Comparison of ENCODE assay signal across 7 mouse cellular contexts in genomic region chr16:16600461-16600860, GRCm38 (mm10). TPM values are rescaled to one million over a fixed set of nuclear protein-coding genes. Genes with fewer than 3 reads are reported as not detected.
DNase-seq lines count a peak whose midpoint lies in the region; ATAC-seq and TF ChIP-seq lines count a peak whose summit lies in the region.

Gene Fgd4 (minus strand): TSS chr16:16600549.

- H3K27me3 ChIP-seq in ES-Bruce4 (ENCODE audit: control insufficient read depth, insufficient read depth, low read length, poor library complexity, severe bottlenecking), result no peaks in the 10 kb centered on the region
- H3K27me3 ChIP-seq in hindbrain, postnatal 0 days (ENCODE audit: insufficient read depth, low read length), result no peaks in the 10 kb centered on the region
- peaks cover 31% of the 10 kb centered on the region for H3K27me3 ChIP-seq in liver, embryonic 13.5 days

- no peaks in the 10 kb centered on the region for H3K9me3 ChIP-seq in ES-Bruce4 (replicated peaks; ENCODE audit: control insufficient read depth, insufficient read depth, low read length, poor library complexity, severe bottlenecking)
- H3K9me3 ChIP-seq in hindbrain, postnatal 0 days (ENCODE audit: low read length), result no peaks in the 10 kb centered on the region
- H3K9me3 ChIP-seq in liver, embryonic 13.5 days (replicated peaks), result no peaks in the 10 kb centered on the region

- H3K4me2 ChIP-seq in hindbrain, postnatal 0 days (ENCODE audit: low read depth, low read length), result peak within 1 kb of the TSS; percentile 61
- H3K4me2 ChIP-seq in liver, embryonic 13.5 days, result peak within 1 kb of the TSS; percentile 73

- H3K4me1 ChIP-seq in ES-Bruce4 (ENCODE audit: control insufficient read depth, insufficient read depth, low read length), result no peaks in the 10 kb centered on the region
- no peaks in the 10 kb centered on the region for H3K4me1 ChIP-seq in hindbrain, postnatal 0 days (ENCODE audit: insufficient read depth, low read length)
- H3K4me1 ChIP-seq in liver, embryonic 13.5 days (replicated peaks), result no peaks in the 10 kb centered on the region

- 43% methylated on average over 5 of the region's 5 CpGs for WGBS in hindbrain, postnatal 0 days
- WGBS in liver, embryonic 13.5 days (ENCODE audit: insufficient replicate concordance), result 33% methylated on average over 5 of the region's 5 CpGs

- ATAC-seq in hindbrain, postnatal 0 days, result no peak
- ATAC-seq in liver, embryonic 13.5 days (ENCODE audit: low read depth), result no peak
- ATAC-seq in megakaryocyte-erythroid progenitor cell, adult 5-6 weeks (replicated peaks; ENCODE audit: low FRiP score, low TSS enrichment, poor library complexity, severe bottlenecking), result no peak

- TF ChIP-seq CTCF in ES-Bruce4 (IDR thresholded peaks at IDR 0.05; ENCODE audit: low read depth, low read length), result no peak
- no peak for TF ChIP-seq CTCF in hindbrain, postnatal 0 days (IDR thresholded peaks at IDR 0.05; ENCODE audit: low read depth)

- no peaks in the 10 kb centered on the region for H3K36me3 ChIP-seq in ES-Bruce4 (ENCODE audit: control insufficient read depth, insufficient read depth, low read length, poor library complexity, severe bottlenecking)
- no peaks in the 10 kb centered on the region for H3K36me3 ChIP-seq in hindbrain, postnatal 0 days (ENCODE audit: insufficient read depth, low read length)
- H3K36me3 ChIP-seq in liver, embryonic 13.5 days, result no peaks in the 10 kb centered on the region

- peak within 1 kb of the TSS; percentile 75 for H3K9ac ChIP-seq in ES-Bruce4 (ENCODE audit: low read depth, poor library complexity, severe bottlenecking)
- H3K9ac ChIP-seq in hindbrain, postnatal 0 days (replicated peaks; ENCODE audit: low read length), result peak within 1 kb of the TSS; percentile 69
- peak within 1 kb of the TSS; percentile 59 for H3K9ac ChIP-seq in liver, embryonic 13.5 days

- H3K4me3 ChIP-seq in ES-Bruce4 (ENCODE audit: low read depth, low read length), result peak within 1 kb of the TSS; percentile 84
- H3K4me3 ChIP-seq in hindbrain, postnatal 0 days (ENCODE audit: low read length), result peak within 1 kb of the TSS; percentile 72
- peak within 1 kb of the TSS; percentile 62 for H3K4me3 ChIP-seq in liver, embryonic 13.5 days (replicated peaks)

- no peak for TF ChIP-seq POLR2A in ES-Bruce4 (IDR thresholded peaks at IDR 0.05; ENCODE audit: insufficient read depth, low read length)

- no peak within 1 kb of the TSS for H3K27ac ChIP-seq in ES-Bruce4 (ENCODE audit: insufficient read depth, low read length)
- H3K27ac ChIP-seq in hindbrain, postnatal 0 days, result peak within 1 kb of the TSS; percentile 1; the same call in 1 of the 2 replicates
- H3K27ac ChIP-seq in liver, embryonic 13.5 days, result no peak within 1 kb of the TSS

- no peak for TF ChIP-seq EP300 in ES-Bruce4 (IDR thresholded peaks at IDR 0.05; ENCODE audit: insufficient read depth, low read depth, low read length)

- peak; percentile 18 for DNase-seq in NIH3T3 (ENCODE audit: low read depth)
- DNase-seq in gastrocnemius, adult 18-20 months (ENCODE audit: low spot score), result no peak
- no peak for DNase-seq in hindbrain, postnatal 0 days (ENCODE audit: low spot score)
- no peak for DNase-seq in liver, embryonic 13.5 days
- no peak for DNase-seq in urinary bladder, postnatal 36 days (ENCODE audit: low spot score in 2 of 2)

RNA-seq across cellular contexts. Expression of gene Fgd4, which starts in this region (rescaled TPM):
- 15.7 and 16.6 TPM in 2 replicates for polyA plus RNA-seq in ES-Bruce4 (2011; ENCODE audit: insufficient read depth, insufficient read length, low read depth, missing spikeins)
- 10 to 100 TPM; 19.9 to 22.7 TPM for total RNA-seq in gastrocnemius, adult 18-20 months (2021)
- total RNA-seq in hindbrain, postnatal 0 days (2014; rRNA removed), result 24.0 and 27.6 TPM in 2 replicates
- 13.4 and 15.7 TPM in 2 replicates for polyA plus RNA-seq in hindbrain, postnatal 0 days (2015; fragmentation: Nextera tagmentation; extraction: Ambion mirVana)
- 1.7 and 1.9 TPM in 2 replicates for polyA plus RNA-seq in liver, embryonic 13.5 days (2015; fragmentation: Nextera tagmentation; extraction: Ambion mirVana)
- total RNA-seq in megakaryocyte-erythroid progenitor cell, adult 5-6 weeks (2014; fragmentation: Nextera tagmentation), result 0.22 and 2.0 TPM in 2 replicates
- total RNA-seq in megakaryocyte-erythroid progenitor cell, adult 5-6 weeks (2017), result 2.3 and 2.8 TPM in 2 replicates
